Mouse (Mus musculus) small intestine, adult 2 months (tissue): ENCODE measurements around the gene Fanca. TPM values are rescaled to one million over a fixed set of nuclear protein-coding genes. Genes with fewer than 3 reads are reported as not detected.

Experiments used
- H3K27ac ChIP-seq: fragments of 200-500 bp; 2 replicates; pipeline ENCODE4 v1.5.1; 2012; ENCODE audit warnings: low read depth, low read length, control low read depth, inconsistent platforms; ENCODE audit not compliant: insufficient read depth
- H3K27me3 ChIP-seq: fragments of 200-500 bp; 2 replicates; pipeline ENCODE4 v1.6.1; 2012; ENCODE audit warnings: mild to moderate bottlenecking, moderate library complexity, low read length, inconsistent platforms; ENCODE audit not compliant: control insufficient read depth, insufficient read depth
- H3K36me3 ChIP-seq: fragments of 200-500 bp; 2 replicates; pipeline ENCODE4 v1.6.1; 2012; ENCODE audit warnings: mild to moderate bottlenecking, low read length, control low read depth, inconsistent platforms; ENCODE audit not compliant: control insufficient read depth, insufficient read depth
- H3K4me1 ChIP-seq: fragments of 200-500 bp; 2 replicates; pipeline ENCODE4 v1.6.1; 2012; ENCODE audit warnings: low read length, inconsistent platforms, mixed read lengths; ENCODE audit not compliant: control insufficient read depth, insufficient read depth, insufficient read length
- H3K4me3 ChIP-seq: fragments of 200-500 bp; 2 replicates; pipeline ENCODE4 v1.5.1; 2012; ENCODE audit warnings: low read depth, mild to moderate bottlenecking, control low read depth, inconsistent platforms, low read length, moderate library complexity
- CTCF ChIP-seq: fragments of 200-500 bp; IDR thresholded peaks from 2 replicates; pipeline ENCODE4 v1.5.1; 2012; ENCODE audit warnings: low read depth, mild to moderate bottlenecking, control low read depth, inconsistent platforms, low read length, moderate library complexity, mixed read lengths; ENCODE audit not compliant: insufficient replicate concordance, insufficient read length; ENCODE audit errors: extremely low read depth
- POLR2A ChIP-seq: fragments of 200-500 bp; IDR thresholded peaks from 2 replicates; pipeline ENCODE4 v1.6.1; 2012; ENCODE audit warnings: low read depth, mild to moderate bottlenecking, control low read depth, inconsistent platforms, low read length, moderate library complexity
- WGBS: fragments of 180-500 bp; shearing (Covaris S2); methylation state at CpG from one replicate; pipeline ENCODE4 v1.1.7; 2018; 5-methylcytosine and 5-hydroxymethylcytosine counted together
- polyA plus RNA-seq: library from polyadenylated mRNA; depleted of rRNA; stranded (reverse); fragments of >200 nt; gene quantifications from 2 replicates; pipeline ENCODE4 v1.2.3, GENCODE M21; 2012

Fanca gene
- polyA plus RNA-seq, 1 experiment: 14.1 TPM

GRCm38 (mm10) chr8:123253451-123254098 lies 64.8 kb downstream of the Fanca start:
- peak overlapping the region; percentile 35 for H3K27ac ChIP-seq
- H3K27me3 ChIP-seq: no peaks in the 10 kb centered on the region
- WGBS: under 1% methylated on average over 40 of the region's 40 CpGs
- peaks cover 9% of the 10 kb centered on the region for H3K4me1 ChIP-seq
- peaks cover 33% of the 10 kb centered on the region for H3K36me3 ChIP-seq
- TF ChIP-seq POLR2A: 0 out of 2 replicates have a peak, but pooled peaks have one; percentile 37
- no peak for TF ChIP-seq CTCF
- H3K4me3 ChIP-seq: peak overlapping the region; percentile 97

- TF ChIP-seq POLR2A (no peak), CTCF (no peak)
- no peaks in the 10 kb centered on the region for H3K27me3 ChIP-seq
- H3K36me3 ChIP-seq: peaks cover 31% of the 10 kb centered on the region
- H3K4me3 ChIP-seq: no peak overlapping the region
- H3K27ac ChIP-seq: no peak overlapping the region
- peaks cover 9% of the 10 kb centered on the region for H3K4me1 ChIP-seq
- WGBS: 25% methylated on average over 4 of the region's 4 CpGs
These were observed 65.5 kb downstream of the Fanca start for GRCm38 (mm10) chr8:123252925-123253324.

- no peak overlapping the region for H3K4me3 ChIP-seq
- TF ChIP-seq POLR2A (no peak), CTCF (no peak)
- peaks cover 9% of the 10 kb centered on the region; the same call in 1 of the 2 replicates for H3K4me1 ChIP-seq
- no peaks in the 10 kb centered on the region for H3K27me3 ChIP-seq
- H3K27ac ChIP-seq: no peak overlapping the region
- H3K36me3 ChIP-seq: peaks cover 38% of the 10 kb centered on the region
- 99% methylated on average over 5 of the region's 5 CpGs for WGBS
These were observed 67.4 kb downstream of the Fanca start for GRCm38 (mm10) chr8:123250940-123251339.

- Histone ChIP-seq H3K36me3 (peaks cover 44% of the 10 kb centered on the region), H3K27ac (no peak overlapping the region)
- TF ChIP-seq POLR2A: no peak
- no peak for TF ChIP-seq CTCF
These were observed 69.8 kb downstream of the Fanca start for GRCm38 (mm10) chr8:123248596-123248995.

GRCm38 (mm10) chr8:123247748-123248147 lies 70.6 kb downstream of the Fanca start:
- TF ChIP-seq CTCF (no peak), POLR2A (no peak)
- H3K4me1 ChIP-seq: no peaks in the 10 kb centered on the region
- H3K27me3 ChIP-seq: no peaks in the 10 kb centered on the region
- 95% methylated on average over 6 of the region's 6 CpGs for WGBS
- H3K27ac ChIP-seq: no peak overlapping the region
- peaks cover 47% of the 10 kb centered on the region for H3K36me3 ChIP-seq
- no peak overlapping the region for H3K4me3 ChIP-seq

More at GRCm38 (mm10) chr8:123248596-123248995, 69.8 kb downstream of the Fanca start:
- no peaks in the 10 kb centered on the region for H3K4me1 ChIP-seq
- no peak overlapping the region for H3K4me3 ChIP-seq
- 84% methylated on average over 8 of the region's 8 CpGs for WGBS
- H3K27me3 ChIP-seq: no peaks in the 10 kb centered on the region

- TF ChIP-seq CTCF: no peak
- TF ChIP-seq POLR2A: no peak
- Histone ChIP-seq H3K27me3 (no peaks in the 10 kb centered on the region), H3K4me3 (no peak overlapping the region), H3K36me3 (peaks cover 42% of the 10 kb centered on the region), H3K4me1 (no peaks in the 10 kb centered on the region), H3K27ac (no peak overlapping the region)
- 88% methylated on average over 12 of the region's 12 CpGs for WGBS
These were observed 72.8 kb downstream of the Fanca start for GRCm38 (mm10) chr8:123245543-123245942.

- TF ChIP-seq POLR2A (no peak), CTCF (no peak)
- Histone ChIP-seq H3K36me3 (peaks cover 38% of the 10 kb centered on the region), H3K27me3 (no peaks in the 10 kb centered on the region), H3K27ac (no peak overlapping the region), H3K4me1 (no peaks in the 10 kb centered on the region), H3K4me3 (no peak overlapping the region)
- 84% methylated on average over 4 of the region's 4 CpGs for WGBS
These were observed 74.0 kb downstream of the Fanca start for GRCm38 (mm10) chr8:123244382-123244781.
